Comparison of ENCODE assay signal across 8 mouse cellular contexts in the genomic region with DNA sequence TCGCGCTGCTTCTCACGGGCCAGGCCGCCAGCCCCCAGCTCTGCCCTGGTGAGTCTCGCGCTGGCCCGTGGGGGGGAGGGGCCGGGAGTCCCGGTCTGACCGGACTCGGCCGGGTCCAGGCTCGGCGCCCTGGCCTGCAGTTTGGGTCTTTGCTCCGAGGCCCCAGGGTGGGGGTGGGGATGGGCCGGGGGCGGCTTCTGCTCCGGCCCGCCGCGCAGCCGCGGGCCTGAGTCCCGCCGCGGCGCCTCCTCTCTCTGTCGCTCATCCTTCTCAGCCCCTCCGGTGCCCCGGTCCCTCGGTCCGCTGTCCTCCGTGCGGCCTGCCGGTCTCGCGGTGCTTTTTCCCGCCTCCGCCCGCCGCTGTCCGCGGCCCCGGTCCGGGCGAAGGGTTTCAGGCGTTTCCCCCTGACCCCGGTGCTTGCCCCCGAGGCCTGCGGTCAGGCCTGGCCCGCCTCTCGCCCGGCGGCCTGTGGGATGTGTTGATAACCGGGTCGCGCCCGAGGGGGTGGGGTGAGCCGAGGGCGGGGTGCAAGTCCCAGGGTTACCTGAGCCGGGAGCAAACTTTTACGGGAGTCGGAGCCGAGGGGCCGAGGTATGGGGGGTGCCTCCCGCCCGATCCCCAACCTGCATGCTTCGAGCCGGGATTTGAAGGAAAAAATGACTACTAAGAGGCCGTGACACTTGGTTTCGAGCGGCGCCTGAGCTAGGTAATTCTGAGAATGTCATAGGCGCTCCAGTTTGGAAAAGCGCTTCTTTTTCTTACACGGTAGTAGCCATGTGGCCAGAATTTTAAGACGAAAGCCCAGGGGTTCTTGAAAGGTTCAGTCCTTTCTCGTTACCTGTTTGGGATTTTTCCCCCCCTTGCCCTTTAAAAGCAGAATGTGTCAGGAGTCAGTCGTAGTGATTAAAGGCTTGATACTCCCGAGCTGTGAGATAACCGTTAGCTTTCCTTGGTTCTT. TPM values are rescaled to one million over a fixed set of nuclear protein-coding genes. Genes with fewer than 3 reads are reported as not detected.
DNase-seq lines count a peak whose midpoint lies in the region; ATAC-seq and TF ChIP-seq lines count a peak whose summit lies in the region.

No protein-coding gene starts in this region.

- peak overlapping the region; percentile 84 to 98 for H3K4me3 ChIP-seq in ES-E14 (ENCODE audit: insufficient read depth in 1 of 2, low read depth in 1 of 2, low read length in 2 of 2, poor library complexity in 1 of 2, severe bottlenecking in 1 of 2)
- H3K4me3 ChIP-seq in brown adipose tissue, adult 24 weeks (ENCODE audit: insufficient read depth, low read depth, low read length) = peak overlapping the region; percentile 86
- H3K4me3 ChIP-seq in forebrain, embryonic 12.5 days (replicated peaks) = peak overlapping the region; percentile 94
- peak overlapping the region; percentile 97 for H3K4me3 ChIP-seq in heart, postnatal 0 days (ENCODE audit: low read depth, low read length)

- DNase-seq in ES-E14 (ENCODE audit: low read depth, low spot score) = no peak
- no peak for DNase-seq in heart, postnatal 0 days (ENCODE audit: low spot score)
- peak; percentile 58 to 81 for DNase-seq in kidney, postnatal 36 days
- DNase-seq in lung, postnatal 36 days = peak; percentile 71
- DNase-seq in right cerebral cortex, postnatal 10 days (ENCODE audit: low spot score in 2 of 2) = peak; percentile 53 to 55
- DNase-seq in urinary bladder, postnatal 14 days (ENCODE audit: low spot score) = peak; percentile 69

- no peaks in the 10 kb centered on the region; the same call in 1 of the 2 replicates for H3K27me3 ChIP-seq in forebrain, embryonic 12.5 days
- H3K27me3 ChIP-seq in heart, postnatal 0 days (ENCODE audit: control insufficient read depth, insufficient read depth, low read length) = no peaks in the 10 kb centered on the region

- peak overlapping the region; percentile 65 for H3K4me2 ChIP-seq in forebrain, embryonic 12.5 days
- peak overlapping the region; percentile 75 for H3K4me2 ChIP-seq in heart, postnatal 0 days (ENCODE audit: low read depth, low read length)

- WGBS in forebrain, embryonic 12.5 days = under 1% methylated on average over 77 of the region's 81 CpGs
- WGBS in heart, postnatal 0 days = under 1% methylated on average over 77 of the region's 81 CpGs

- H3K4me1 ChIP-seq in ES-E14 (ENCODE audit: control insufficient read depth in 2 of 2, insufficient read depth in 2 of 2, low read length in 2 of 2, poor library complexity in 1 of 2) = peaks cover 2 to 5% of the 10 kb centered on the region in 2 experiments; a peak in 3 of 4 replicates
- H3K4me1 ChIP-seq in brown adipose tissue, adult 24 weeks (ENCODE audit: control insufficient read depth, insufficient read depth, insufficient read length, low read length) = peaks cover 8% of the 10 kb centered on the region
- peaks cover 38% of the 10 kb centered on the region for H3K4me1 ChIP-seq in forebrain, embryonic 12.5 days
- H3K4me1 ChIP-seq in heart, postnatal 0 days (ENCODE audit: control insufficient read depth, insufficient read depth) = peaks cover 14% of the 10 kb centered on the region

- peak overlapping the region; percentile 98 for H3K27ac ChIP-seq in ES-E14 (ENCODE audit: insufficient read depth, low read depth, low read length, poor library complexity, severe bottlenecking)
- peak overlapping the region; percentile 46; the same call in 1 of the 2 replicates for H3K27ac ChIP-seq in brown adipose tissue, adult 24 weeks (replicated peaks; ENCODE audit: low read depth, low read length)
- H3K27ac ChIP-seq in forebrain, embryonic 12.5 days = peak overlapping the region; percentile 99
- H3K27ac ChIP-seq in heart, postnatal 0 days (ENCODE audit: low read depth) = peak overlapping the region; percentile 94

- peak overlapping the region; percentile 100 for H3K9ac ChIP-seq in ES-E14 (ENCODE audit: insufficient read depth, low read depth, low read length, poor library complexity, severe bottlenecking)
- H3K9ac ChIP-seq in forebrain, embryonic 12.5 days = peak overlapping the region; percentile 100
- H3K9ac ChIP-seq in heart, postnatal 0 days (replicated peaks; ENCODE audit: low read depth, low read length) = peak overlapping the region; percentile 96

- ATAC-seq in forebrain, embryonic 12.5 days (ENCODE audit: low FRiP score) = 0 out of 2 replicates have a peak, but pooled peaks have one; percentile 7
- peak; percentile 25; the same call in 1 of the 2 replicates for ATAC-seq in heart, postnatal 0 days (ENCODE audit: insufficient read depth, low read depth)

- TF ChIP-seq EP300 in heart, postnatal 0 days (IDR thresholded peaks at IDR 0.05; ENCODE audit: low read depth) = no peak

- no peak for TF ChIP-seq CTCF in heart, postnatal 0 days (IDR thresholded peaks at IDR 0.05; ENCODE audit: low read depth)

- in situ Hi-C loops in ES-E14 (cut with MboI; ENCODE audit: low sequenced_read_pairs in 2 of 2, unreplicated experiment in 2 of 2) = no loop called here

- H3K9me3 ChIP-seq in ES-E14 (ENCODE audit: control insufficient read depth, insufficient read depth, low read depth, low read length) = no peaks in the 10 kb centered on the region
- no peaks in the 10 kb centered on the region for H3K9me3 ChIP-seq in forebrain, embryonic 12.5 days
- H3K9me3 ChIP-seq in heart, postnatal 0 days (replicated peaks; ENCODE audit: control insufficient read depth, low read length) = no peaks in the 10 kb centered on the region

- H3K36me3 ChIP-seq in ES-E14 (ENCODE audit: control insufficient read depth, insufficient read depth, low read length, poor library complexity, severe bottlenecking) = peaks cover 2% of the 10 kb centered on the region; the same call in 1 of the 2 replicates
- H3K36me3 ChIP-seq in forebrain, embryonic 12.5 days (replicated peaks) = peaks cover 1% of the 10 kb centered on the region; the same call in 1 of the 2 replicates
- H3K36me3 ChIP-seq in heart, postnatal 0 days (replicated peaks; ENCODE audit: control insufficient read depth, insufficient read depth, low read length) = peaks cover 2% of the 10 kb centered on the region; the same call in 1 of the 2 replicates

TF ChIP-seq in ES-E14, 5 proteins besides CTCF, POLR2A, EP300 and RAD21:
- TF ChIP-seq MAFK (IDR thresholded peaks at IDR 0.05; ENCODE audit: insufficient read depth, low read depth, low read length) (no peak), ZC3H11A (IDR thresholded peaks at IDR 0.05; ENCODE audit: borderline replicate concordance, low read depth, low read length) (no peak), HCFC1 (IDR thresholded peaks at IDR 0.05; ENCODE audit: borderline replicate concordance, insufficient read depth, low read length) (no peak), CHD2 (IDR thresholded peaks at IDR 0.05; ENCODE audit: low read depth, low read length) (no peak), ZNF384 (IDR thresholded peaks at IDR 0.05; ENCODE audit: low read depth, low read length) (no peak)

RNA-seq across cellular contexts. Expression of gene Hnrnpr, which starts 0.6 kb away (rescaled TPM):
- 58.1 and 73.4 TPM in 2 replicates for total RNA-seq in ES-E14 (2012; rRNA removed)
- polyA plus RNA-seq in brown adipose tissue, adult 24 weeks (2012; ENCODE audit: insufficient read depth, insufficient read length, missing spikeins) = 34.6 and 36.9 TPM in 2 replicates
- 256 and 266 TPM in 2 replicates for polyA plus RNA-seq in forebrain, embryonic 12.5 days (2016; fragmentation: Nextera tagmentation; extraction: Ambion mirVana)
- total RNA-seq in heart, postnatal 0 days (2014; rRNA removed; ENCODE audit: low replicate concordance) = 25.1 and 39.7 TPM in 2 replicates
- polyA plus RNA-seq in heart, postnatal 0 days (2015; fragmentation: Nextera tagmentation; extraction: Ambion mirVana) = 57.9 and 70.0 TPM in 2 replicates

RNA-seq across cellular contexts. Expression of gene Zfp46, which starts 26.8 kb away (rescaled TPM):
- 5.8 and 6.1 TPM in 2 replicates for total RNA-seq in ES-E14 (2012; rRNA removed)
- 3.9 and 6.9 TPM in 2 replicates for polyA plus RNA-seq in brown adipose tissue, adult 24 weeks (2012; ENCODE audit: insufficient read depth, insufficient read length, missing spikeins)
- 25.8 and 38.1 TPM in 2 replicates for polyA plus RNA-seq in forebrain, embryonic 12.5 days (2016; fragmentation: Nextera tagmentation; extraction: Ambion mirVana)
- total RNA-seq in heart, postnatal 0 days (2014; rRNA removed; ENCODE audit: low replicate concordance) = 19.1 and 21.3 TPM in 2 replicates
- 15.3 and 19.5 TPM in 2 replicates for polyA plus RNA-seq in heart, postnatal 0 days (2015; fragmentation: Nextera tagmentation; extraction: Ambion mirVana)

Comparison
In these comparisons a context has a peak if more than half of its experiments do, and no peak if none do; other contexts are left out.
1. DNase-seq: peak in kidney, postnatal 36 days (2 of 2), lung, postnatal 36 days (single experiment), right cerebral cortex, postnatal 10 days (2 of 2) and urinary bladder, postnatal 14 days (single experiment); none in ES-E14 (single experiment) and heart, postnatal 0 days (single experiment).
2. H3K27ac ChIP-seq: peak in every context shown above with its lines; median percentile 99 in forebrain, embryonic 12.5 days; 98 in ES-E14; 94 in heart, postnatal 0 days; 46 in brown adipose tissue, adult 24 weeks.
3. Peak in every context shown above with its lines, with median percentiles within 50 percentile points of each other: H3K4me3 ChIP-seq and H3K9ac ChIP-seq.